ENCODE assay signal across 9 mouse cellular contexts in the genomic region with DNA sequence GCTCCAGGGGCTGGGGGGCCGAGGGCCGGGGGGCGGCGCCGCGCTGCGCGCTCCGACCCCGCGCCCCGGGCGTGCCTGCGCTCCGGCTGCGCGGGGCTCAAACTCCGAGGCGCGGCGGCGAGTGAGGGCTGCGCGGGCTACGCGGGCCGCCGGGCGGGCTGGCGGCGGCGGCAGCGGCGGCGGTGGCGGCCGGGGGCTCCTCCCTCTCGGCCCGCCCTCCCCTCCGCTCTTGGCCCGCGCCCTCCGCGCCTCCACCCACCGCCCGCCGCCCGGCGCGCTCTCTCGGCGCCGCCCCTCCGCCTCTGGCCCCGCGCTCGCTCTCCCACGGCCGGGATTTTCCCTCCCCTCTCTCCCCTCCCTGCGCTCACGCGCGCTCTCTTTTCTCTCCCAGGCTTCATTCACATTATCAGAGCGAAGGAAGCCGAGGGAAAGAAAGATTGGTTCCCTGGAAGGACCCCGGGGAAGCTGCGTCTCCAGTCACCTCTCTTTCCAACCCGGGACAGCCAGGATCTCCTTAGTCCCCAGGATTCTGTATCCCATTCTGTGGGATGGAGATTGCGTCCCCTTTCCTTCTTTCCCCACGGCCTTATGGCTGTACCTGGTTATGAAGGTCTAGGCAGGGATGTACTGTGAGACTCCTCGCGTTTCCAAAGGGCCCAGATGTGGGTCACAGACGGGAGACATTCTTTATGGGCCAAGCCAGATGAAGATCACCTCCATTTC. TPM values are rescaled to one million over a fixed set of nuclear protein-coding genes. Genes with fewer than 3 reads are reported as not detected.
DNase-seq lines count a peak whose midpoint lies in the region; ATAC-seq and TF ChIP-seq lines count a peak whose summit lies in the region.
"Had no signal": no experiment of that assay in that cellular context is flagged by ENCODE, and none has a peak within 500 bp of the region (broad histone marks: within the 10 kb centered on the region; RNA-seq: fewer than 3 reads in every experiment).

A gene (minus strand): TSS at position 11 of the 723 bp plus-strand sequence.

- H3K27me3 ChIP-seq in E14TG2a.4 (ENCODE audit: insufficient read depth, low read length) = peaks cover 91% of the 10 kb centered on the region
- H3K27me3 ChIP-seq in embryonic facial prominence, embryonic 10.5 days (replicated peaks; ENCODE audit: low read depth, poor library complexity, severe bottlenecking) = peaks cover 92% of the 10 kb centered on the region
- peaks cover 54% of the 10 kb centered on the region for H3K27me3 ChIP-seq in intestine, embryonic 14.5 days (replicated peaks; ENCODE audit: control insufficient read depth, insufficient read depth, low read length)
- H3K27me3 ChIP-seq in liver, embryonic 12.5 days (replicated peaks) = peaks cover 99% of the 10 kb centered on the region

- H3K4me3 ChIP-seq in E14TG2a.4 (replicated peaks; ENCODE audit: low read length) = peak within 1 kb of the TSS; percentile 85
- H3K4me3 ChIP-seq in embryonic facial prominence, embryonic 10.5 days = peak within 1 kb of the TSS; percentile 69
- peak within 1 kb of the TSS; percentile 65 for H3K4me3 ChIP-seq in intestine, embryonic 14.5 days (ENCODE audit: low read depth, low read length)
- H3K4me3 ChIP-seq in liver, embryonic 12.5 days = peak within 1 kb of the TSS; percentile 48

- DNase-seq in frontal cortex, adult 2 months (ENCODE audit: extremely low spot score in 1 of 2, low spot score in 1 of 2) = no peak
- DNase-seq in frontal cortex, postnatal 14 days (ENCODE audit: low spot score in 2 of 2) = no peak
- peak; percentile 67 for DNase-seq in embryonic facial prominence, embryonic 10.5 days (ENCODE audit: low spot score)
- DNase-seq in intestine, embryonic 14.5 days (ENCODE audit: low spot score) = peak; percentile 71
- DNase-seq in right cerebral cortex, postnatal 25 days = peak; percentile 50

- peak within 1 kb of the TSS; percentile 94 for H3K4me2 ChIP-seq in intestine, embryonic 14.5 days (ENCODE audit: low read length)
- H3K4me2 ChIP-seq in liver, embryonic 12.5 days = peak within 1 kb of the TSS; percentile 59

- peak within 1 kb of the TSS; percentile 83 for H3K27ac ChIP-seq in embryonic facial prominence, embryonic 10.5 days (replicated peaks)
- peak within 1 kb of the TSS; percentile 36 for H3K27ac ChIP-seq in intestine, embryonic 14.5 days (ENCODE audit: low read depth)
- no peak within 1 kb of the TSS for H3K27ac ChIP-seq in liver, embryonic 12.5 days

- peak within 1 kb of the TSS; percentile 54 for H3K9ac ChIP-seq in intestine, embryonic 14.5 days (ENCODE audit: low read length)
- H3K9ac ChIP-seq in liver, embryonic 12.5 days = no peak within 1 kb of the TSS

- WGBS in embryonic facial prominence, embryonic 10.5 days = 2% methylated on average over 71 of the region's 73 CpGs
- 1% methylated on average over 40 of the region's 73 CpGs for WGBS in intestine, embryonic 14.5 days
- WGBS in liver, embryonic 12.5 days (ENCODE audit: insufficient replicate concordance) = 3% methylated on average over 27 of the region's 73 CpGs

- TF ChIP-seq CTCF in E14TG2a.4 (conservative IDR thresholded peaks at IDR 0.05; ENCODE audit: low read length) = no peak

- no peaks in the 10 kb centered on the region for H3K36me3 ChIP-seq in E14TG2a.4 (ENCODE audit: insufficient read depth, low read length)
- no peaks in the 10 kb centered on the region for H3K36me3 ChIP-seq in embryonic facial prominence, embryonic 10.5 days (replicated peaks)
- H3K36me3 ChIP-seq in intestine, embryonic 14.5 days (ENCODE audit: control insufficient read depth, insufficient read depth, low read length) = no peaks in the 10 kb centered on the region
- H3K36me3 ChIP-seq in liver, embryonic 12.5 days = no peaks in the 10 kb centered on the region

- H3K4me1 ChIP-seq in E14TG2a.4 (replicated peaks; ENCODE audit: low read depth, low read length) = peaks cover 31% of the 10 kb centered on the region
- H3K4me1 ChIP-seq in embryonic facial prominence, embryonic 10.5 days = peaks cover 51% of the 10 kb centered on the region
- H3K4me1 ChIP-seq in intestine, embryonic 14.5 days (replicated peaks; ENCODE audit: control insufficient read depth, insufficient read depth, low read length) = peaks cover 15% of the 10 kb centered on the region
- peaks cover 5% of the 10 kb centered on the region; the same call in 1 of the 2 replicates for H3K4me1 ChIP-seq in liver, embryonic 12.5 days

- ATAC-seq in intestine, embryonic 14.5 days (replicated peaks; ENCODE audit: low FRiP score, low TSS enrichment, low read depth) = peak; percentile 43; the same call in 1 of the 2 replicates
- ATAC-seq in liver, embryonic 12.5 days = no peak
- ATAC-seq in erythroid progenitor cell, adult 5-6 weeks (replicated peaks; ENCODE audit: low FRiP score, poor library complexity, severe bottlenecking) = no peak

- peaks cover 11% of the 10 kb centered on the region for H3K9me3 ChIP-seq in E14TG2a.4 (ENCODE audit: low read length)
- H3K9me3 ChIP-seq in embryonic facial prominence, embryonic 10.5 days = no peaks in the 10 kb centered on the region
- no peaks in the 10 kb centered on the region for H3K9me3 ChIP-seq in intestine, embryonic 14.5 days (ENCODE audit: control insufficient read depth, low read length)
- H3K9me3 ChIP-seq in liver, embryonic 12.5 days (replicated peaks) = no peaks in the 10 kb centered on the region

RNA-seq across cellular contexts. Expression of the gene that starts here (rescaled TPM):
- 34.8 and 35.8 TPM in 2 replicates for polyA plus RNA-seq in frontal cortex, adult 2 months (2012; rRNA removed)
- polyA plus RNA-seq in embryonic facial prominence, embryonic 10.5 days (2016; fragmentation: Nextera tagmentation; extraction: Ambion mirVana) = 2.9 and 3.4 TPM in 2 replicates
- polyA plus RNA-seq in intestine, embryonic 14.5 days (2014; fragmentation: Nextera tagmentation; extraction: Ambion mirVana) = 7.7 and 9.5 TPM in 2 replicates
- polyA plus RNA-seq in liver, embryonic 12.5 days (2016; fragmentation: Nextera tagmentation; extraction: Ambion mirVana) = 0.61 and 0.68 TPM in 2 replicates
- not detected in 2 replicates for total RNA-seq in erythroid progenitor cell, adult 5-6 weeks (2015; ENCODE audit: low replicate concordance)
- total RNA-seq in erythroid progenitor cell, adult 5-6 weeks (2017; ENCODE audit: low replicate concordance) = 0.64 TPM in 1 of 2 replicates, not detected in the other
- total RNA-seq: hematopoietic stem cell, adult 5-6 weeks had no signal

Comparison
In these comparisons a context has a peak if more than half of its experiments do, and no peak if none do; other contexts are left out.
1. DNase-seq: peak in embryonic facial prominence, embryonic 10.5 days (single experiment), intestine, embryonic 14.5 days (single experiment) and right cerebral cortex, postnatal 25 days (single experiment); none in frontal cortex, adult 2 months (0 of 2) and frontal cortex, postnatal 14 days (0 of 2).
2. Peak in every context shown above with its lines, with median percentiles within 50 percentile points of each other: H3K4me3 ChIP-seq.